Mouse (Mus musculus) brain, embryonic 14.5 days (tissue): ENCODE results near the gene Ms4a4b.

Experiments
- CTCF ChIP-seq: fragments of 200-500 bp; IDR thresholded peaks from 2 replicates; pipeline ENCODE4 v1.5.1; 2012; ENCODE audit warnings: inconsistent platforms, mild to moderate bottlenecking, moderate library complexity, borderline replicate concordance; ENCODE audit not compliant: insufficient read depth, insufficient read length; ENCODE audit errors: extremely low read depth
- POLR2A ChIP-seq: fragments of 200-500 bp; IDR thresholded peaks from 2 replicates; pipeline ENCODE4 v1.6.1; 2012; ENCODE audit warnings: mild to moderate bottlenecking, inconsistent platforms, borderline replicate concordance; ENCODE audit not compliant: poor library complexity, insufficient read depth, insufficient read length, severe bottlenecking; ENCODE audit errors: extremely low read depth

- TF ChIP-seq CTCF: no peak
- TF ChIP-seq POLR2A: no peak
Observed at GRCm38 (mm10) chr19:11443964-11444363, 611 bp downstream of the Ms4a4b start.
